Mouse (Mus musculus): ENCODE measurements at regions not wholly inside any gene's neighbourhood (a gene's known extent, or its start where the extent isn't known, plus 50 kb on each side); places are given as distances from the start of the nearest gene placed in this dataset.

GRCm38 (mm10) chr1:33271437-33272145 is 398.0 kb downstream of the Prim2 start:
- DNase-seq (ENCODE audit: low spot score in 2 of 2), result no peak

GRCm38 (mm10) chr1:33269162-33269561 is 400.4 kb downstream of the Prim2 start:
- DNase-seq (ENCODE audit: low spot score in 2 of 2), result no peak

GRCm38 (mm10) chr1:33265731-33266415 is 403.7 kb downstream of the Prim2 start:
- no peak for DNase-seq (ENCODE audit: low spot score in 2 of 2)

GRCm38 (mm10) chr1:33249474-33249873 is 420.1 kb downstream of the Prim2 start:
- no peak for DNase-seq (ENCODE audit: low spot score in 2 of 2)

- no peak for DNase-seq (ENCODE audit: low spot score in 2 of 2)
Observed at GRCm38 (mm10) chr1:33247076-33247475, 422.5 kb downstream of the Prim2 start.

- no peak for DNase-seq (ENCODE audit: low spot score in 2 of 2)
Observed at GRCm38 (mm10) chr1:33245186-33245585, 424.4 kb downstream of the Prim2 start.

GRCm38 (mm10) chr1:33244691-33245090 is 424.9 kb downstream of the Prim2 start:
- DNase-seq (ENCODE audit: low spot score in 2 of 2), result peak in 1 of 2 experiments; percentile 6

- no peak for DNase-seq (ENCODE audit: low spot score in 2 of 2)
Observed at GRCm38 (mm10) chr1:33222997-33223396, 446.6 kb downstream of the Prim2 start.

GRCm38 (mm10) chr1:33214815-33215214 is 454.8 kb downstream of the Prim2 start:
- peak in 1 of 2 experiments; percentile 23 for DNase-seq (ENCODE audit: low spot score in 2 of 2)

- no peak for DNase-seq (ENCODE audit: low spot score in 2 of 2)
Observed at GRCm38 (mm10) chr1:33214394-33214793, 455.2 kb downstream of the Prim2 start.

GRCm38 (mm10) chr1:33201571-33202189 is 467.9 kb downstream of the Prim2 start:
- no peak for DNase-seq (ENCODE audit: low spot score in 2 of 2)

- no peak for DNase-seq (ENCODE audit: low spot score in 2 of 2)
Observed at GRCm38 (mm10) chr1:33195114-33195513, 474.5 kb downstream of the Prim2 start.

GRCm38 (mm10) chr1:33174646-33175435 is 494.8 kb downstream of the Prim2 start:
- peak in 1 of 2 experiments; percentile 6 for DNase-seq (ENCODE audit: low spot score in 2 of 2)

GRCm38 (mm10) chr1:33136991-33137390 is 532.6 kb downstream of the Prim2 start:
- DNase-seq (ENCODE audit: low spot score in 2 of 2), result no peak

- no peak for DNase-seq (ENCODE audit: low spot score in 2 of 2)
Observed at GRCm38 (mm10) chr1:33130351-33130750, 539.2 kb downstream of the Prim2 start.

GRCm38 (mm10) chr1:33125062-33125461 is 544.5 kb downstream of the Prim2 start:
- no peak for DNase-seq (ENCODE audit: low spot score in 2 of 2)

GRCm38 (mm10) chr1:33106286-33106685 is 559.2 kb upstream of the Gm5415 start:
- no peak for DNase-seq (ENCODE audit: low spot score in 2 of 2)

- no peak for DNase-seq (ENCODE audit: low spot score in 2 of 2)
Observed at GRCm38 (mm10) chr1:33104296-33104695, 557.2 kb upstream of the Gm5415 start.

- no peak for DNase-seq (ENCODE audit: low spot score in 2 of 2)
Observed at GRCm38 (mm10) chr1:33098062-33098461, 551.0 kb upstream of the Gm5415 start.

- DNase-seq (ENCODE audit: low spot score in 2 of 2), result no peak
Observed at GRCm38 (mm10) chr1:33096851-33097250, 549.8 kb upstream of the Gm5415 start.

- no peak for DNase-seq (ENCODE audit: low spot score in 2 of 2)
Observed at GRCm38 (mm10) chr1:33074551-33074950, 527.5 kb upstream of the Gm5415 start.

GRCm38 (mm10) chr1:33058010-33058409 is 510.9 kb upstream of the Gm5415 start:
- no peak for DNase-seq (ENCODE audit: low spot score in 2 of 2)

Data from cerebellum, postnatal 4 days (tissue).